Mouse (Mus musculus) midbrain, postnatal 0 days (tissue): ENCODE measurements around the gene Cdc40. TPM values are rescaled to one million over a fixed set of nuclear protein-coding genes. Genes with fewer than 3 reads are reported as not detected.

Source experiments
- ATAC-seq: fragments of 200-750 bp; cut with Nextera tagmentation; 2 replicates; pipeline ENCODE4 v1.8.0; 2017; ENCODE audit warnings: moderate number of reproducible peaks, mild to moderate bottlenecking, moderate TSS enrichment, moderate library complexity; ENCODE audit not compliant: low FRiP score
- DNase-seq: peaks from one replicate; pipeline ENCODE4 v3.0.0-alpha.2; 2015; ENCODE audit warnings: low spot score
- H3K27ac ChIP-seq: fragments of 300-500 bp; sonication (generic); 2 replicates; pipeline ENCODE4 v1.5.1; 2014; ENCODE audit warnings: low read depth, mild to moderate bottlenecking, low read length, mixed read lengths
- H3K27me3 ChIP-seq: fragments of 300-500 bp; sonication (generic); 2 replicates; pipeline ENCODE4 v1.6.1; 2014; ENCODE audit warnings: low read length, control low read depth, mixed read lengths; ENCODE audit not compliant: insufficient read depth
- H3K36me3 ChIP-seq: fragments of 300-500 bp; sonication (generic); 2 replicates; pipeline ENCODE4 v1.6.1; 2014; ENCODE audit warnings: low read length, control low read depth, mixed read lengths; ENCODE audit not compliant: insufficient read depth
- H3K4me1 ChIP-seq: fragments of 300-500 bp; sonication (generic); 2 replicates; pipeline ENCODE4 v1.6.1; 2014; ENCODE audit warnings: mild to moderate bottlenecking, control low read depth, antibody characterized with exemption, low read length, mixed read lengths; ENCODE audit not compliant: insufficient read depth
- H3K4me2 ChIP-seq: fragments of 300-500 bp; sonication (generic); 2 replicates; pipeline ENCODE4 v1.6.1; 2014; ENCODE audit warnings: low read depth, mild to moderate bottlenecking, low read length, mixed read lengths; ENCODE audit not compliant: poor library complexity, severe bottlenecking
- H3K4me3 ChIP-seq: fragments of 300-500 bp; sonication (generic); 2 replicates; pipeline ENCODE4 v1.5.1; 2014; ENCODE audit warnings: low read depth, mild to moderate bottlenecking, low read length, moderate library complexity
- H3K9ac ChIP-seq: fragments of 300-500 bp; sonication (generic); replicated peaks from 2 replicates; pipeline ENCODE4 v1.6.1; 2014; ENCODE audit warnings: mild to moderate bottlenecking, low read length, moderate library complexity, mixed read lengths; ENCODE audit not compliant: poor library complexity, severe bottlenecking
- H3K9me3 ChIP-seq: fragments of 300-500 bp; sonication (generic); 2 replicates; pipeline ENCODE4 v1.6.1; 2016; ENCODE audit warnings: low read length, control low read depth
- CTCF ChIP-seq: IDR thresholded peaks from 2 replicates; pipeline ENCODE4 v1.5.1; 2016; ENCODE audit warnings: antibody characterized with exemption, mild to moderate bottlenecking
- WGBS: fragments of 180-500 bp; shearing (Covaris S2); extraction: QIAGEN DNeasy Blood & Tissue Kit; methylation state at CpG from one replicate; pipeline ENCODE4 v1.1.7; 2014; 5-methylcytosine and 5-hydroxymethylcytosine counted together
- polyA plus RNA-seq: library from polyadenylated mRNA; unstranded; fragments of >200 nt; fragmentation: Nextera tagmentation; extraction: Ambion mirVana; gene quantifications from 2 replicates; pipeline ENCODE4 v1.2.1, GENCODE M21; 2015
- total RNA-seq: library from RNA; depleted of rRNA; stranded (reverse); fragments of >200 nt; gene quantifications from 2 replicates; pipeline ENCODE4 v1.2.3, GENCODE M21; 2014; rRNA removed

Cdc40 gene
- total RNA-seq = 19.8 and 20.0 TPM in 2 replicates
- polyA plus RNA-seq = 12.7 and 13.7 TPM in 2 replicates

GRCm38 (mm10) chr10:40882831-40883643 lies at the start of gene Cdc40, which contains the start of gene Wasf1:
TSS of gene Cdc40 (minus strand) at chr10:40883311.
TSS of gene Wasf1 (plus strand) at chr10:40883475.
- Histone ChIP-seq H3K36me3 (no peaks in the 10 kb centered on the region), H3K9ac (peak within 1 kb of the TSS; percentile 95), H3K4me2 (peak within 1 kb of the TSS; percentile 46), H3K9me3 (no peaks in the 10 kb centered on the region), H3K27me3 (no peaks in the 10 kb centered on the region), H3K27ac (peak within 1 kb of the TSS; percentile 96), H3K4me3 (peak within 1 kb of the TSS; percentile 96), H3K4me1 (peaks cover 6% of the 10 kb centered on the region; the same call in 1 of the 2 replicates)
- under 1% methylated on average over 44 of the region's 44 CpGs for WGBS
- DNase-seq (peak; percentile 98), ATAC-seq (peak; percentile 97)
- peak; percentile 34 for TF ChIP-seq CTCF

- no peak for TF ChIP-seq CTCF
- H3K36me3 ChIP-seq = no peaks in the 10 kb centered on the region
- H3K4me1 ChIP-seq = no peaks in the 10 kb centered on the region
- H3K4me2 ChIP-seq = no peak overlapping the region
- no peaks in the 10 kb centered on the region for H3K9me3 ChIP-seq
- WGBS = 79% methylated on average over 6 of the region's 6 CpGs
- DNase-seq (no peak), ATAC-seq (no peak)
- no peak overlapping the region for H3K4me3 ChIP-seq
- no peak overlapping the region for H3K27ac ChIP-seq
- H3K27me3 ChIP-seq = no peaks in the 10 kb centered on the region
- H3K9ac ChIP-seq = no peak overlapping the region
Observed at GRCm38 (mm10) chr10:40919464-40919863, 36.4 kb upstream of the Cdc40 start.

GRCm38 (mm10) chr10:40918669-40919440 lies 35.7 kb upstream of the Cdc40 start:
- DNase-seq (no peak), ATAC-seq (no peak)
- H3K36me3 ChIP-seq = no peaks in the 10 kb centered on the region
- no peak overlapping the region; the same call in 1 of the 2 replicates for H3K27ac ChIP-seq
- H3K9ac ChIP-seq = no peak overlapping the region
- H3K4me3 ChIP-seq = no peak overlapping the region
- H3K27me3 ChIP-seq = no peaks in the 10 kb centered on the region
- no peaks in the 10 kb centered on the region for H3K9me3 ChIP-seq
- TF ChIP-seq CTCF = no peak
- no peaks in the 10 kb centered on the region for H3K4me1 ChIP-seq
- WGBS = 71% methylated on average over 8 of the region's 8 CpGs
- no peak overlapping the region for H3K4me2 ChIP-seq

- H3K27me3 ChIP-seq = no peaks in the 10 kb centered on the region
- ATAC-seq = no peak
- H3K9ac ChIP-seq = no peak overlapping the region
- H3K4me3 ChIP-seq = no peak overlapping the region
- no peak overlapping the region for H3K4me2 ChIP-seq
- H3K27ac ChIP-seq = no peak overlapping the region
- H3K36me3 ChIP-seq = no peaks in the 10 kb centered on the region
- H3K9me3 ChIP-seq = no peaks in the 10 kb centered on the region
- H3K4me1 ChIP-seq = no peaks in the 10 kb centered on the region
- TF ChIP-seq CTCF = no peak
- no peak for DNase-seq
- WGBS = 83% methylated on average over 2 of the region's 2 CpGs
Observed at GRCm38 (mm10) chr10:40915240-40915639, 32.1 kb upstream of the Cdc40 start.

GRCm38 (mm10) chr10:40910811-40911210 lies 27.7 kb upstream of the Cdc40 start:
- DNase-seq = no peak
- no peak overlapping the region for H3K9ac ChIP-seq
- WGBS = 42% methylated on average over 2 of the region's 2 CpGs
- H3K27me3 ChIP-seq = no peaks in the 10 kb centered on the region
- no peak overlapping the region for H3K27ac ChIP-seq
- H3K4me3 ChIP-seq = no peak overlapping the region
- no peak for TF ChIP-seq CTCF
- no peak overlapping the region for H3K4me2 ChIP-seq
- H3K9me3 ChIP-seq = no peaks in the 10 kb centered on the region
- no peak for ATAC-seq
- no peaks in the 10 kb centered on the region for H3K4me1 ChIP-seq
- no peaks in the 10 kb centered on the region for H3K36me3 ChIP-seq
